Mouse (Mus musculus): Measurements from ENCODE around the gene Akap1. TPM values are rescaled to one million over a fixed set of nuclear protein-coding genes. Genes with fewer than 3 reads are reported as not detected.

Akap1 gene
- polyA plus RNA-seq, 1 experiment from 2014 or later: 19.1 TPM

DNA sequence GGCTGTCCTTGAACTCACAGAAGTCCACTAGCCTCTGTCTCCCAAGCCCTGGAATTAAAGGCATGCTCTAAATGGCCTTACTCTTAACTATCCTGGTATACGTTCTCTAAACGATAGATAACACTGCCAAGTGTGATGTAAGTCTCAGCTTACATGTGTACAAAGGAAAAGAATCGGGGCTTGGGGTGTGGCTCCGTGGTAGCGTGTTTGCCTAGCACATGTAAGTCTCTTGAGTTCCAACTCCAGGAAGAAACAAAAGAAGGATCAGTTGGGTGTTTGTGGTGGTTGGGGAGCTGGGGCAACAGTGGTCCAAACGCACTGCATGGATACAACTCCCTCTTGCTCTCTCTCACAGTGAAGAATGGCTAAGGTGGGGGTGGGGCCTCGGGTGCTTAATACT, 77.6 kb downstream of the Akap1 start:
- H3K36me3 ChIP-seq: no peaks in the 10 kb centered on the region
- H3K27ac ChIP-seq (replicated peaks): no peak overlapping the region
- WGBS: 90% methylated on average over 7 of the region's 7 CpGs
- DNase-seq (ENCODE audit: low spot score): no peak
- H3K27me3 ChIP-seq (ENCODE audit: low read depth, poor library complexity, severe bottlenecking): no peaks in the 10 kb centered on the region
- H3K4me1 ChIP-seq: 0 out of 2 replicates have a peak, but pooled peaks cover under 1% of the 10 kb centered on the region
- no peak overlapping the region for H3K4me3 ChIP-seq
- H3K9me3 ChIP-seq (replicated peaks): no peaks in the 10 kb centered on the region

DNA sequence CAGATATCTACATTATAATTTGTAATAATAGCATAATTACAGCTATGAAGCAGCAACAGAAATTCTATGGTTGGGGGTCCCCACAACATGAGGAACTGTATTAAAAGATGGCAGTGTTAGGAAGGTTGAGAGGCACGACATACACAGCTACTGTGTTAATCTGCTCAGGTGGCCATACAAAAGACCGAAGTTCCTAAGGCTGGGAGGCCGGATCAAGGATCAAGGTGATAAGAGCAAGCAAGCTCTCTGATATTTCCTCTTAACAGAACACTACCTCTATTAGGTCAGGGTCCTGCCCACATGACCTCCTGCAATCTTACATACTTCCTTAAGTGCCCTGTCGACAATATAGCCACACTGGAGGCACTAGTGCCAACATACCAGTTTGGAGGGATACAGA, 80.9 kb downstream of the Akap1 start:
- Histone ChIP-seq H3K4me3 (no peak overlapping the region), H3K9me3 (replicated peaks) (no peaks in the 10 kb centered on the region), H3K36me3 (no peaks in the 10 kb centered on the region), H3K4me1 (0 out of 2 replicates have a peak, but pooled peaks cover 2% of the 10 kb centered on the region), H3K27me3 (ENCODE audit: low read depth, poor library complexity, severe bottlenecking) (no peaks in the 10 kb centered on the region), H3K27ac (replicated peaks) (no peak overlapping the region)
- DNase-seq (ENCODE audit: low spot score): no peak
- WGBS: 84% methylated on average over 4 of the region's 4 CpGs

DNA sequence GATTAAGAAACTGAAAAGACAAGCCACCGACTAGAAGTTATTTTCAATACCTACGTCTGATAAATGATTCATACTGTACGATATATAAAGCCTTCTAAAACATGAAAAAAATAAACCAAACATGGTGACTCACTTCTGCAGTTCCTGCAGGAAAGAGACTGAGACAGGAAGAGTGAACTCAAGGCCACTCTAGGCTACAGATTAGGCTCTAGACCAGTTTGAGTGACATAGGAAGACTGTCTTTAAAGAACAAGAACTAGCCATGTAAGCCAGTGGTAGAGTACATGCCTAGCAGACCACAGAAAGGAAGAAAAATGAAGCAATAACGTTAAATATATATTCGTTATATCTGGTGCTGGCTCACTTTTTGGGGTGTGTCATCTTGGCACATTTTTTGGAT, 81.9 kb downstream of the Akap1 start:
- H3K4me3 ChIP-seq: no peak overlapping the region
- no peaks in the 10 kb centered on the region for H3K36me3 ChIP-seq
- no peak overlapping the region for H3K27ac ChIP-seq (replicated peaks)
- no peaks in the 10 kb centered on the region for H3K27me3 ChIP-seq (ENCODE audit: low read depth, poor library complexity, severe bottlenecking)
- DNase-seq (ENCODE audit: low spot score): no peak
- H3K9me3 ChIP-seq (replicated peaks): no peaks in the 10 kb centered on the region
- 0 out of 2 replicates have a peak, but pooled peaks cover 2% of the 10 kb centered on the region for H3K4me1 ChIP-seq
- WGBS: 88% methylated on average over 5 of the region's 5 CpGs

Other genes with a start within 250 kb of the Akap1 start
- 25.3 and 30.5 TPM in 2 replicates for gene Msi2, start 146.1 kb downstream of the Akap1 start, polyA plus RNA-seq (2016; fragmentation: Nextera tagmentation; extraction: Ambion mirVana)
- gene Scpep1, start 90.9 kb upstream of the Akap1 start, polyA plus RNA-seq (2016; fragmentation: Nextera tagmentation; extraction: Ambion mirVana): 75.5 and 81.0 TPM in 2 replicates
- not detected in 2 replicates for gene Elobl, start 102.3 kb upstream of the Akap1 start, polyA plus RNA-seq (2016; fragmentation: Nextera tagmentation; extraction: Ambion mirVana)
- gene Coil, start 105.7 kb upstream of the Akap1 start, polyA plus RNA-seq (2016; fragmentation: Nextera tagmentation; extraction: Ambion mirVana): 29.9 and 30.3 TPM in 2 replicates
- gene Trim25, start 134.8 kb upstream of the Akap1 start, polyA plus RNA-seq (2016; fragmentation: Nextera tagmentation; extraction: Ambion mirVana): 3.0 and 3.3 TPM in 2 replicates
- 4.2 and 6.1 TPM in 2 replicates for gene Dgke, start 202.3 kb upstream of the Akap1 start, polyA plus RNA-seq (2016; fragmentation: Nextera tagmentation; extraction: Ambion mirVana)
- not detected in 2 replicates for gene Gm525, start 209.3 kb upstream of the Akap1 start, polyA plus RNA-seq (2016; fragmentation: Nextera tagmentation; extraction: Ambion mirVana)